Mouse (Mus musculus) MEL (cell line): ENCODE data around the gene Prps1l3. TPM values are rescaled to one million over a fixed set of nuclear protein-coding genes. Genes with fewer than 3 reads are reported as not detected.
A peak's percentile ranks its signal among the peaks of the same experiment; 100 is the strongest.

Experiments used
- DNase-seq: peaks from one replicate; pipeline ENCODE4 v3.0.0; 2011; ENCODE audit warnings: low read depth, low spot score
- H3K27ac ChIP-seq: 2 replicates; pipeline ENCODE4 v1.5.1; 2012; ENCODE audit warnings: low read depth, mild to moderate bottlenecking, control low read depth, low read length, moderate library complexity; ENCODE audit not compliant: control insufficient read depth
- H3K27me3 ChIP-seq, 2 experiments: fragments of 150-350 bp in 1 of 2; sonication (generic) in 1 of 2; 2 replicates each; pipeline ENCODE4 v1.6.1; 2012; ENCODE audit warnings: low read length in 2 of 2, mild to moderate bottlenecking in 2 of 2, improper control_type of control experiment in 1 of 2, moderate library complexity in 1 of 2; ENCODE audit not compliant: insufficient read depth in 2 of 2, control insufficient read depth in 1 of 2
- H3K36me3 ChIP-seq, 2 experiments: 2 replicates each; pipeline ENCODE4 v1.6.1; 2012 to 2014; ENCODE audit warnings: low read length in 2 of 2, improper control_type of control experiment in 1 of 2, inconsistent platforms in 1 of 2, mild to moderate bottlenecking in 1 of 2; ENCODE audit not compliant: insufficient read depth in 2 of 2, control insufficient read depth in 1 of 2
- H3K4me1 ChIP-seq, 2 experiments: fragments of 150-350 bp in 1 of 2; sonication (generic) in 1 of 2; 2 replicates each; pipeline ENCODE4 v1.6.1; 2012; ENCODE audit warnings: low read length in 2 of 2, improper control_type of control experiment in 1 of 2, mild to moderate bottlenecking in 1 of 2; ENCODE audit not compliant: insufficient read depth in 2 of 2, control insufficient read depth in 1 of 2
- H3K4me3 ChIP-seq, 2 experiments: fragments of 150-350 bp in 1 of 2; sonication (generic) in 1 of 2; 2 replicates each; pipeline ENCODE4 v1.5.1; 2012; ENCODE audit warnings: low read depth in 2 of 2, low read length in 2 of 2, mild to moderate bottlenecking in 2 of 2, moderate library complexity in 2 of 2, control low read depth in 1 of 2, improper control_type of control experiment in 1 of 2; ENCODE audit not compliant: control insufficient read depth in 1 of 2, insufficient read depth in 1 of 2
- H3K79me2 ChIP-seq: 2 replicates; pipeline ENCODE4 v1.6.1; 2012; ENCODE audit warnings: mild to moderate bottlenecking, low read length, moderate library complexity; ENCODE audit not compliant: control insufficient read depth, poor library complexity, insufficient read depth
- H3K9ac ChIP-seq: 2 replicates; pipeline ENCODE4 v1.6.1; 2012; ENCODE audit warnings: low read depth, mild to moderate bottlenecking, control low read depth, low read length, moderate library complexity; ENCODE audit not compliant: control insufficient read depth, poor library complexity, severe bottlenecking
- H3K9me3 ChIP-seq: fragments of 150-350 bp; sonication (generic); replicated peaks from 2 replicates; pipeline ENCODE4 v1.6.1; 2012; ENCODE audit warnings: mild to moderate bottlenecking, low read length, improper control_type of control experiment, moderate library complexity; ENCODE audit not compliant: insufficient read depth
- BHLHE40 ChIP-seq: IDR thresholded peaks from 2 replicates; pipeline ENCODE4 v1.6.1; 2012; ENCODE audit warnings: low read depth, mild to moderate bottlenecking, inconsistent platforms, low read length, improper control_type of control experiment, borderline replicate concordance
- CHD1 ChIP-seq: IDR thresholded peaks from 2 replicates; pipeline ENCODE4 v1.6.1; 2012; ENCODE audit warnings: low read depth, mild to moderate bottlenecking, inconsistent platforms, low read length, improper control_type of control experiment
- CHD2 ChIP-seq: IDR thresholded peaks from 2 replicates; pipeline ENCODE4 v1.6.1; 2011; ENCODE audit warnings: low read length, improper control_type of control experiment
- CTCF ChIP-seq, 3 experiments: IDR thresholded peaks in 2 of 3; conservative IDR thresholded peaks in 1 of 3; 2 replicates each; pipeline ENCODE4 v1.5.1; 2011 to 2012; ENCODE audit warnings: low read length in 3 of 3, low read depth in 2 of 3, mild to moderate bottlenecking in 2 of 3, improper control_type of control experiment in 1 of 3, inconsistent platforms in 1 of 3, mixed read lengths in 1 of 3, moderate library complexity in 1 of 3; ENCODE audit not compliant: control insufficient read depth in 1 of 3, insufficient read depth in 1 of 3, poor library complexity in 1 of 3, severe bottlenecking in 1 of 3
- ELF1 ChIP-seq: IDR thresholded peaks from 2 replicates; pipeline ENCODE4 v1.6.1; 2014; ENCODE audit warnings: low read depth, mild to moderate bottlenecking, inconsistent platforms, low read length, improper control_type of control experiment, moderate library complexity
- EP300 ChIP-seq, 2 experiments: IDR thresholded peaks; 2 replicates each; pipeline ENCODE4 v1.6.1; 2011; ENCODE audit warnings: improper control_type of control experiment in 2 of 2, low read length in 2 of 2, low read depth in 1 of 2, mild to moderate bottlenecking in 1 of 2
- ETS1 ChIP-seq: IDR thresholded peaks from 2 replicates; pipeline ENCODE4 v1.6.1; 2012; ENCODE audit warnings: low read depth, mild to moderate bottlenecking, inconsistent platforms, low read length, improper control_type of control experiment, moderate library complexity
- GABPA ChIP-seq: IDR thresholded peaks from 2 replicates; pipeline ENCODE4 v1.6.1; 2012; ENCODE audit warnings: low read depth, mild to moderate bottlenecking, inconsistent platforms, low read length, improper control_type of control experiment, moderate library complexity
- JUND ChIP-seq: IDR thresholded peaks from 2 replicates; pipeline ENCODE4 v1.6.1; 2011; ENCODE audit warnings: low read depth, mild to moderate bottlenecking, improper control_type of control experiment, low read length
- KAT2A ChIP-seq: conservative IDR thresholded peaks from 2 replicates; pipeline ENCODE4 v1.6.1; 2012; ENCODE audit warnings: low read depth, low read length, improper control_type of control experiment, inconsistent platforms
- MAZ ChIP-seq: IDR thresholded peaks from 2 replicates; pipeline ENCODE4 v1.6.1; 2012; ENCODE audit warnings: low read depth, mild to moderate bottlenecking, inconsistent platforms, low read length, improper control_type of control experiment
- MEF2A ChIP-seq: IDR thresholded peaks from 2 replicates; pipeline ENCODE4 v1.6.1; 2014; ENCODE audit warnings: low read depth, mild to moderate bottlenecking, inconsistent platforms, low read length, improper control_type of control experiment; ENCODE audit not compliant: poor library complexity, insufficient replicate concordance, severe bottlenecking; ENCODE audit errors: extremely low read depth
- MXI1 ChIP-seq: IDR thresholded peaks from 2 replicates; pipeline ENCODE4 v1.6.1; 2011; ENCODE audit warnings: mild to moderate bottlenecking, low read depth, low read length, improper control_type of control experiment
- MYC ChIP-seq: IDR thresholded peaks from 2 replicates; pipeline ENCODE4 v1.6.1; 2011; ENCODE audit warnings: low read depth, mild to moderate bottlenecking, low read length, improper control_type of control experiment, moderate library complexity
- NELFE ChIP-seq: IDR thresholded peaks from 2 replicates; pipeline ENCODE4 v1.6.1; 2011; ENCODE audit warnings: low read depth, low read length, improper control_type of control experiment
- POLR2A ChIP-seq, 2 experiments: IDR thresholded peaks; 2 replicates each; pipeline ENCODE4 v1.6.1; 2011 to 2012; ENCODE audit warnings: low read length in 2 of 2, mild to moderate bottlenecking in 2 of 2, control low read depth in 1 of 2, improper control_type of control experiment in 1 of 2, low read depth in 1 of 2, moderate library complexity in 1 of 2; ENCODE audit not compliant: control insufficient read depth in 1 of 2, insufficient read depth in 1 of 2, poor library complexity in 1 of 2
- POLR2AphosphoS2 ChIP-seq: IDR thresholded peaks from 2 replicates; pipeline ENCODE4 v1.6.1; 2011; ENCODE audit warnings: low read length, improper control_type of control experiment
- SIN3A ChIP-seq: IDR thresholded peaks from 2 replicates; pipeline ENCODE4 v1.6.1; 2012; ENCODE audit warnings: low read length, improper control_type of control experiment, inconsistent platforms
- SMC3 ChIP-seq: IDR thresholded peaks from 2 replicates; pipeline ENCODE4 v1.6.1; 2011; ENCODE audit warnings: low read depth, low read length, improper control_type of control experiment
- TCF12 ChIP-seq: IDR thresholded peaks from 2 replicates; pipeline ENCODE4 v1.6.1; 2014; ENCODE audit warnings: low read depth, mild to moderate bottlenecking, inconsistent platforms, low read length, improper control_type of control experiment, moderate library complexity
- UBTF ChIP-seq: IDR thresholded peaks from 2 replicates; pipeline ENCODE4 v1.6.1; 2012; ENCODE audit warnings: low read depth, mild to moderate bottlenecking, inconsistent platforms, low read length, improper control_type of control experiment, moderate library complexity, borderline replicate concordance; ENCODE audit not compliant: insufficient read depth
- ZMIZ1 ChIP-seq: IDR thresholded peaks from 2 replicates; pipeline ENCODE4 v1.6.1; 2012; ENCODE audit warnings: low read depth, mild to moderate bottlenecking, inconsistent platforms, low read length, improper control_type of control experiment, moderate library complexity
- ZNF384 ChIP-seq: IDR thresholded peaks from 2 replicates; pipeline ENCODE4 v1.6.1; 2012; ENCODE audit warnings: low read depth, mild to moderate bottlenecking, inconsistent platforms, low read length, improper control_type of control experiment
- polyA plus RNA-seq, 2 experiments: library from polyadenylated mRNA; stranded (reverse) in 1 of 2; unstranded in 1 of 2; fragments of >175 nt in 1 of 2; fragments of >200 nt in 1 of 2; gene quantifications; 2 replicates each; pipeline versions ENCODE4 v1.2.1 to v1.2.4; 2012; ENCODE audit warnings: low replicate concordance in 2 of 2, low read depth in 1 of 2; ENCODE audit not compliant: insufficient read length in 2 of 2, insufficient read depth in 1 of 2, missing spikeins in 1 of 2
- total RNA-seq: library from RNA; depleted of rRNA; stranded (reverse); fragments of 300-350 nt; gene quantifications from 2 replicates; pipeline ENCODE4 v1.2.3, GENCODE M21; 2012

Gene Prps1l3
- total and polyA plus RNA-seq, 3 experiments = 52.6 to 81.2 TPM; not detected in 1

DNA sequence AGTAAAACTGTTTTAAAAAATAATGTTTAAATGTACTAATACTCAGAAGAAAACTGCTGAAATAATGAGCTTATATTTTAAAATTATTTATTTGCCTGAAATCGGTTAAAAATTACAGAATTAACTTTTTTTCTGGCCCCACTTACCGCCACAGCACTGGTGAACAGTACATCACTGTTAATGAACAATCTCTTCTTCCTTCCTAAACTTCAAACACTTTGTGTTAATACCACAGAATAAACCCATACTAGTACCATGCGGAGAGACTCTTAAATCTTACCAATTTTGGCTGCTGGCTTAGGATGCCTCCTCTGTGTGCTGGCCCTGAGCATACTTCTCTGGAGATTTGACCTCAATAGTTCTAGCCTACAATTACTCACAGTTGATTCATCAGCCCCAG is 28.3 kb upstream of the Prps1l3 start:
- DNase-seq = no peak
- no peak for TF ChIP-seq KAT2A
- TF ChIP-seq CHD2 = no peak
- TF ChIP-seq CHD1 = no peak
- TF ChIP-seq TCF12 = no peak
- TF ChIP-seq NELFE = no peak
- no peak for TF ChIP-seq SIN3A
- TF ChIP-seq CTCF (IDR thresholded peaks at IDR 0.05 in 2 of 3, conservative IDR thresholded peaks at IDR 0.05 in 1 of 3; ENCODE audit: control insufficient read depth in 1 of 3, insufficient read depth in 1 of 3, low read depth in 2 of 3, low read length in 3 of 3, poor library complexity in 1 of 3, severe bottlenecking in 1 of 3) = no peak
- TF ChIP-seq EP300 (IDR thresholded peaks at IDR 0.05; ENCODE audit: low read depth in 1 of 2, low read length in 2 of 2) = no peak
- no peak for TF ChIP-seq MYC
- H3K79me2 ChIP-seq = peaks cover 1% of the 10 kb centered on the region; the same call in 1 of the 2 replicates
- H3K9ac ChIP-seq = no peak overlapping the region
- H3K27me3 ChIP-seq = no peaks in the 10 kb centered on the region
- H3K36me3 ChIP-seq = peaks cover 0 to 2% of the 10 kb centered on the region in 2 experiments; a peak in 1 of 4 replicates
- peaks cover 5 to 7% of the 10 kb centered on the region in 2 experiments for H3K4me1 ChIP-seq
- no peak overlapping the region for H3K27ac ChIP-seq
- H3K9me3 ChIP-seq = no peaks in the 10 kb centered on the region
- no peak overlapping the region for H3K4me3 ChIP-seq

DNA sequence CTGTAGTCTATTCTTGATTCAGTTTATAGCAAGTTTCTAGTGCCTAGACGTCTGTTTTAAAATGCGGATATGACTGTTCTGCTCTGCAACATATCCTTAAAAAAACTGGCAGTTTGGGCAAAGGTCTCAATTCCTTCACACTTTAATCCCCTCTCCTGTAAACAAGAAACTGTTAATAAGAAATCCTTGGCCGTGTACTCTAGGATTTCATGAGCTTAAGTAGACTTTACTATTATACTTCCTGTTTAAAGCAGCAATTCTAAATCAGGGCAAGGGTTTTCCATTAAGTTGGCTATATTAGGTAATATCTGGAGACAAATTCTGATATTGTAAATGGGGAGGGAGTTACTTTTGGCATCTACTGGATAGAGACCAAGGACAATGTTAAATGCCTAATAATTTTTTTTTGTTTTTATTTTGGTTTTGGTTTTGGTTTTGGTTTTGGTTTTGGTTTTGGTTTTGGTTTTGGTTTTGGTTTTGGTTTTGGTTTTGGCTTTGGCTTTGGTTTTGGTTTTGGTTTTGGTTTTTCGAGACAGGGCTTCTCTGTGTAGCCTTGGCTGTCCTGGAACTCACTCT is 25.8 kb upstream of the Prps1l3 start:
- Histone ChIP-seq H3K79me2 (no peaks in the 10 kb centered on the region), H3K9me3 (no peaks in the 10 kb centered on the region), H3K27me3 (no peaks in the 10 kb centered on the region), H3K4me3 (no peak overlapping the region), H3K36me3 (no peaks in the 10 kb centered on the region), H3K9ac (no peak overlapping the region), H3K4me1 (no peaks in the 10 kb centered on the region), H3K27ac (no peak overlapping the region)
- DNase-seq = no peak
- peak; percentile 78 for TF ChIP-seq ETS1
- TF ChIP-seq ZMIZ1 = no peak

DNA sequence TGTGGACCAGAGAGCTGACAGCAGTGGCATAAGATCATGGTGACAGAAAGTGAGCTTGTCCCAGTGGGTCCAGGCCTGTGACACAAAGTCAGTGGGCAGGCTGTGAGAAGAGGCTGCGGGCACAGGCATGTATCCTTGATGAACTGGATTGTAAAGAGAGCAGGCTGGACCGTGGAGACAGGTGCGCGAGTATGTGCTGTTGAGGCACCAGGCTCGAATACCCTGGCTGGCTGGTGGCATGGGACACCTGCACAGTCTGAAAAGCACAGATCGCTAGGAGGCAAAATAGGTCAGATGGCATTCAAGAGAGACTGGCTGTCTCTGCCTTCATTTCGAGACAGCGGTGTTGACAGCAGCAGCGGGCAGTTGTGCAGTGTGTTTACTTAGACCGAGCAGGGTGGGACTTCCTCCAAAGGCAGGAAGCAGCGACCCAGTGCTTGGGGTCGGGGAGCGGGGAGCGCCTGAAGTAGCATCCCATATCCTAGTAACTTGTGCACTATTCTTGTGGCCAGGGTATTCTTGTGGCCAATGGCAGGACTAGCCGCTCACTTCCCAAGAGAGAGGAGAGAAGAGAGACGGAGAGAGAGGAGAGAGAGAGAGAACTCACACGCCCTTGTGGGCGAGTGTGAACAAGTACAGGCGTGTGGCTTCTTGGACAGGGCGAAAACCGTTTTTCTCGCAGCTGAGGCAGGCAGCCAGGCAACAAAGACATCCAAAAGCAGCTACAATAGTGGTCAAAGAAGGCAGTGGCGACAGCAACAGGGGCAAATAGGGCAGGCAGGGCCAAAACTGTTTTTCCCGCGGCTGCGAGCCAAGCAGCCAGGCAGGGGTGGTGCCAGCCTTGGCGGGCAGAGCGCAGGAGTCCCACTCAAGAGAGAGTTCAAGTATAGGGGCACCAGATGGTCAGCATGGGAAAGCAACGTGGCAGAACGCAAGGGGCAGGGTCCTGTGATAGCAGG is 18.6 kb upstream of the Prps1l3 start:
- H3K79me2 ChIP-seq = no peaks in the 10 kb centered on the region
- TF ChIP-seq TCF12 (no peak), ETS1 (no peak), GABPA (no peak), ELF1 (no peak), MYC (no peak), CHD1 (no peak), POLR2AphosphoS2 (no peak), BHLHE40 (no peak), KAT2A (no peak), ZNF384 (no peak), SMC3 (no peak), POLR2A (IDR thresholded peaks at IDR 0.05; ENCODE audit: control insufficient read depth in 1 of 2, insufficient read depth in 1 of 2, low read depth in 1 of 2, low read length in 2 of 2, poor library complexity in 1 of 2) (no peak), UBTF (no peak), MXI1 (no peak), ZMIZ1 (no peak), JUND (no peak), MAZ (no peak), MEF2A (no peak)

More for the DNA sequence above, 18.6 kb upstream of the Prps1l3 start:
- Histone ChIP-seq H3K9me3 (no peaks in the 10 kb centered on the region), H3K4me1 (peaks cover 0 to 4% of the 10 kb centered on the region in 2 experiments; a peak in 1 of 4 replicates), H3K9ac (no peak overlapping the region), H3K36me3 (no peaks in the 10 kb centered on the region), H3K4me3 (no peak overlapping the region), H3K27ac (no peak overlapping the region), H3K27me3 (no peaks in the 10 kb centered on the region)
- no peak for DNase-seq
